Mouse (Mus musculus) neural tube, embryonic 15.5 days (tissue): Measurements from ENCODE around the gene Bcl2l12. TPM values are rescaled to one million over a fixed set of nuclear protein-coding genes. Genes with fewer than 3 reads are reported as not detected.

Experiments used
- ATAC-seq: fragments of 200-750 bp; cut with Nextera tagmentation; 2 replicates; pipeline ENCODE4 v1.8.0; 2017; ENCODE audit warnings: mild to moderate bottlenecking, moderate TSS enrichment, moderate library complexity; ENCODE audit not compliant: low FRiP score
- H3K27ac ChIP-seq: fragments of 300-500 bp; sonication (generic); replicated peaks from 2 replicates; pipeline ENCODE4 v1.5.1; 2015; ENCODE audit warnings: mild to moderate bottlenecking, inconsistent platforms
- H3K27me3 ChIP-seq: fragments of 300-500 bp; sonication (generic); replicated peaks from 2 replicates; pipeline ENCODE4 v1.6.1; 2015; ENCODE audit warnings: inconsistent platforms
- H3K36me3 ChIP-seq: fragments of 300-500 bp; sonication (generic); 2 replicates; pipeline ENCODE4 v1.6.1; 2015; ENCODE audit warnings: inconsistent platforms
- H3K4me1 ChIP-seq: fragments of 300-500 bp; sonication (generic); 2 replicates; pipeline ENCODE4 v1.6.1; 2015; ENCODE audit warnings: inconsistent platforms
- H3K4me2 ChIP-seq: fragments of 300-500 bp; sonication (generic); 2 replicates; pipeline ENCODE4 v1.6.1; 2015; ENCODE audit warnings: inconsistent platforms, mild to moderate bottlenecking, moderate library complexity
- H3K4me3 ChIP-seq: fragments of 300-500 bp; sonication (generic); replicated peaks from 2 replicates; pipeline ENCODE4 v1.5.1; 2015; ENCODE audit warnings: mild to moderate bottlenecking, inconsistent platforms
- H3K9ac ChIP-seq: fragments of 300-500 bp; sonication (generic); replicated peaks from 2 replicates; pipeline ENCODE4 v1.6.1; 2015; ENCODE audit warnings: mild to moderate bottlenecking, inconsistent platforms
- H3K9me3 ChIP-seq: fragments of 300-500 bp; sonication (generic); replicated peaks from 2 replicates; pipeline ENCODE4 v1.6.1; 2016; ENCODE audit warnings: inconsistent platforms
- WGBS: fragments of 180-500 bp; shearing (Covaris S2); methylation state at CpG from one replicate; pipeline ENCODE4 v1.1.7; 2015; ENCODE audit warnings: mixed read lengths; 5-methylcytosine and 5-hydroxymethylcytosine counted together
- polyA plus RNA-seq: library from polyadenylated mRNA; unstranded; fragments of >200 nt; fragmentation: Nextera tagmentation; extraction: Ambion mirVana; gene quantifications from 2 replicates; pipeline ENCODE4 v1.2.1, GENCODE M21; 2015

Bcl2l12 gene
- polyA plus RNA-seq, 1 experiment from 2014 or later = 9.8 TPM

DNA sequence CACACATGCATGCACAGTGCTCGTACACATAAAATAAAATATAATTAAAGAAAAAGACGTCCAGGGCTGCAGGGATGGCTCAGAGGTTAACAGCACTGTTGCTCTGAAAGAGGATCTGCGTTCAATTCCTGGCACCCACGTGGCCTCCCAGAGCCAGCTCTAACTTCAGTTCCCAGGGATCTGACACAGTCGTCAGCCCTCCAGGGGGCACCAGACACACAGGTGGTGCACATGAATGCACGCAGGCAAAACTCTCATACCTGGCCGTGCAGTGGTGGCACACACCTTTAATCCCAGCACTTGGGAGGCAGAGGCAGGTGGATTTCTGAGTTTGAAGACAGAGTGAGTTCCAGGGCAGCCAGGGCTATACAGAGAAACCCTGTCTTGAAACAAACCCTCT lies 32.5 kb downstream of the Bcl2l12 start:
- ATAC-seq = no peak
- Histone ChIP-seq H3K4me2 (no peak overlapping the region), H3K27ac (no peak overlapping the region), H3K27me3 (no peaks in the 10 kb centered on the region), H3K9me3 (no peaks in the 10 kb centered on the region), H3K9ac (no peak overlapping the region), H3K36me3 (peaks cover 66% of the 10 kb centered on the region), H3K4me1 (peaks cover 14% of the 10 kb centered on the region), H3K4me3 (no peak overlapping the region)
- 81% methylated on average over 7 of the region's 7 CpGs for whole genome bisulfite sequencing

DNA sequence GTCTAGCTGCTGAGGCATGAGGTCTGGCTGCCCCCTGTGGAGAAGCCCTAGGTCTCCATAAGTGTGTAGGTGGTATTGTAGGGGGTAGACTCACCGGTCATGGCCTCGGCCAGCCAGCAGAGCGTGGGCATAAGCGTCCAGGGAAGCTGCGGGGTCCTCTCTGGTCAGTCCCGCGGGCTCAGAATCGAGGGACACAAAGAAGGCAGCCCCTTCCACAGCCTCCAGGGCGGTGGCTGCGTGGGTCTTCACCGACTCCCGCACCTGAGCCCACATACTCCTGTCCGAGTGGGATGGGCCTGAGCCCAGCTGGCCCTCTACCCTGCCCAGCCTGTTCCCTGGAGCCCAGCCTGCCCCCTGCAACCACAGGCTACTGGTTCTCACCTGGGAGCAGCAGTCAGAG lies 33.5 kb downstream of the Bcl2l12 start:
- H3K4me3 ChIP-seq = no peak overlapping the region
- H3K27ac ChIP-seq = no peak overlapping the region
- peaks cover 5% of the 10 kb centered on the region for H3K4me1 ChIP-seq
- H3K27me3 ChIP-seq = no peaks in the 10 kb centered on the region
- no peak for ATAC-seq
- 92% methylated on average over 13 of the region's 13 CpGs for WGBS
- no peak overlapping the region for H3K9ac ChIP-seq
- H3K9me3 ChIP-seq = no peaks in the 10 kb centered on the region
- peaks cover 75% of the 10 kb centered on the region for H3K36me3 ChIP-seq
- no peak overlapping the region for H3K4me2 ChIP-seq

DNA sequence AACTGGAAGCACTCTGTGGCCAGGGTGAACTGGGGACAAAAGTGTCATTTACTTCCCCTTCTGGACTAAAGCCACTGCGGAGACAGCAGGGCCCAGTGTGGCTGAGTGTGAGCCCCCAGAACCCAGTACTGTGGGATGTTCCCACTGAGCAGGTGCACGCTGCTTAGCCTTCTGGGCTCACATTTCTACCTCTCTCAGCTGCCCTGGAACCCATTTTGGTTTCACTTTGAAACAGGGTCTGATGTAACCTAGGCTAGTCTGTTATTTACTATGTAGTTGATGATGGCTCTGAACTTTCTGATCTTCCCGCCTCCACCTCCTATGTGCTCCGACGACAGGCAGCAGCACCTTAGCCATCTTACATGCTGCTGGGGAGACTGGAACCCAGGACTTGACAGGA lies 35.7 kb downstream of the Bcl2l12 start:
- no peaks in the 10 kb centered on the region for H3K4me1 ChIP-seq
- 92% methylated on average over 5 of the region's 5 CpGs for WGBS
- H3K9me3 ChIP-seq = no peaks in the 10 kb centered on the region
- H3K36me3 ChIP-seq = peaks cover 82% of the 10 kb centered on the region
- no peak overlapping the region for H3K4me3 ChIP-seq
- H3K27me3 ChIP-seq = no peaks in the 10 kb centered on the region
- no peak overlapping the region for H3K27ac ChIP-seq
- ATAC-seq = no peak
- H3K9ac ChIP-seq = no peak overlapping the region
- H3K4me2 ChIP-seq = no peak overlapping the region

DNA sequence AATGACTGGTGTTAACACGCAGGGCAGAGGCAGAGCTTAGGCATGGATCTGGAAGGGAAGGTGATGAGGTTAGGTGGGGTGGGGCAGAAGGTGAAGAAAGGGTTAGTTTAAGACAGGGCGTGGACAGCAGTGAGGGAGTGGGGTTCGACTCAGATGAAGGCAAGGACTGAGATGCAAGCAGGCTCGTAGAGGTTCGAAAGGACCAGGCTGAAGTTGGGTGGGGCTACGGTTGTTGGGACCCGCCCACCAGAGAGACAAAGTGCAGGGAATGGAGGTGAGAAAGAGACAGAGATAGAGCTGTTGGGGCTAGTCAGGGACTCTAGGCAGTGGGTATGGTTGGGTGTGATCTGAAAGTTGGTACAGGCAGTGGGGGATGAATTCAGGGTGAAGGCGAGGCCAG lies 36.2 kb downstream of the Bcl2l12 start:
- Histone ChIP-seq H3K36me3 (peaks cover 79% of the 10 kb centered on the region), H3K4me3 (no peak overlapping the region), H3K9ac (no peak overlapping the region), H3K27me3 (no peaks in the 10 kb centered on the region), H3K27ac (no peak overlapping the region), H3K4me1 (peaks cover 4% of the 10 kb centered on the region), H3K9me3 (no peaks in the 10 kb centered on the region), H3K4me2 (no peak overlapping the region)
- WGBS = 87% methylated on average over 8 of the region's 8 CpGs
- no peak for ATAC-seq

DNA sequence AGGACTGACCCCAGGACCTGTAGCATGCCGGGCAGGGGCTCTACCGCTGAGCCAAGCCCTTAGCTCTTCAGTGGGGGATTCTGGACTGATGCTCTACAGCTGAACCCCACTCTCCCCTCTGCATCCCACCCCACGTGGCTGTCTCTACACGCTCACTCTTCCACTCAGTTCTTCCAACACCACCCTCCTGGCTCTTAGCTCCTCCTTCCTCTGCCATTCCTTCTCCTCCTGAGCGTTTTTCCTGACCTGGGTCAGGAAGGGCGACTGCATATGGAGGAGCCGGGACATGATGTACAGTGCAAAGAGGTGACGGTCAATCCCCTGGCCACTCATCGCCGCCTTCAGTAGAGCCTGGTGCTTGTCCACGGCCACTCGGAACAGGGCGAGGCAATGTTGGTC lies 38.0 kb downstream of the Bcl2l12 start:
- H3K36me3 ChIP-seq = peaks cover 63% of the 10 kb centered on the region
- peaks cover 4% of the 10 kb centered on the region for H3K4me1 ChIP-seq
- no peak for ATAC-seq
- H3K9me3 ChIP-seq = no peaks in the 10 kb centered on the region
- H3K27me3 ChIP-seq = no peaks in the 10 kb centered on the region
- H3K9ac ChIP-seq = no peak overlapping the region
- no peak overlapping the region for H3K27ac ChIP-seq
- no peak overlapping the region for H3K4me3 ChIP-seq
- 91% methylated on average over 13 of the region's 13 CpGs for WGBS
- no peak overlapping the region for H3K4me2 ChIP-seq

DNA sequence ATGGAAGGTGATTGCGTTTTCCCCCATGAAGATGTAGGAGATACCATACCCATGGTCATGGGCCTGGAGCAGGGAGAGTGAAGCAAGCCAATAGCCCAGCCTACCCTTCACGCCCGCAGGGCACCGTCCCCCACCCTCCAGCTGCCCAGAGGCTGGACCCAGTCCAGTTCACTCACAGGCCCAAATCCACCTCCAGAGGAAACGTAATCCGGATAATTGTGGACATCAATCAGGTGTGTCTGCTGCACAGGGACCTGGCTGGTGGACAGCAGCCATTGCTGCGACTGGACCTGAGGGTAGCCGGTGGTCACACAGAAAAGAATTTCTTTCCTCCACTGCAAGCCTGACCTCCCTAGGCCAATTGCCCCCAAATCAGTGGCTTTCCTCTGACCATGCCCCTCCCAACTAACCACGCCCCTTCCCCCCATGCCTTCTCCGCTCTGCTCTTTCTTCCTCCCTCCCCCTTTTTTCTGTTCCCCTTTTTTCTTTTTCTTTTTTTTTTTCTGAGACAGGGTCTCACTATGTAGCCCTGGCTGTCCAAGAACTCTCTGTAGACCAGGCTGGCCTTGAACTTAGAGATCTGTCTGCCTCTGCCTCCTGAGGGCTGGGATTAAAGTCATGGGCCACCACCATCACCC lies 38.5 kb downstream of the Bcl2l12 start:
- Histone ChIP-seq H3K36me3 (peaks cover 58% of the 10 kb centered on the region), H3K4me3 (no peak overlapping the region), H3K9me3 (no peaks in the 10 kb centered on the region), H3K9ac (no peak overlapping the region), H3K27me3 (no peaks in the 10 kb centered on the region), H3K4me1 (peaks cover 4% of the 10 kb centered on the region), H3K27ac (no peak overlapping the region), H3K4me2 (no peak overlapping the region)
- 89% methylated on average over 10 of the region's 10 CpGs for WGBS
- ATAC-seq = no peak

DNA sequence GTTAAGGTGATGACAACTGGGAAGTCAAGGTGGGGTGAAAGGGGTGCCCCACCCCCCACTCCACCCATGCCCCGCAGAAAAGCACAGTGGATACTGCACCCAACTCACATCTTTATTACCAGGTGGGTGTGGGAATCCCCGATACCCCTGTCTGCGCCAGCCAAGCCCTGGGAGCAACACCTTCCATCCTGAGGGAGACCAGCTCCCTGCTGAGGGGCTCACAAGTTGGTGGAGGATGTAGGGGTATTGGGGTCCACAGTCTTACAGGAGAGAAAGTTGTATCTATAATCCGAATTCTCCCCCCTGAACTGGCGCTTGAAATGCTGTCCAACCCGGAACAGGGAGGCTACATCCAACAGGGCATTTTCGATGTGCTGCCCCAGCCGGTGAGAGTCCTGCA lies 39.2 kb downstream of the Bcl2l12 start:
- Histone ChIP-seq H3K9me3 (no peaks in the 10 kb centered on the region), H3K27me3 (no peaks in the 10 kb centered on the region), H3K4me2 (no peak overlapping the region), H3K36me3 (peaks cover 53% of the 10 kb centered on the region), H3K27ac (no peak overlapping the region), H3K9ac (no peak overlapping the region), H3K4me1 (peaks cover 4% of the 10 kb centered on the region), H3K4me3 (no peak overlapping the region)
- no peak for ATAC-seq
- 90% methylated on average over 8 of the region's 8 CpGs for WGBS

DNA sequence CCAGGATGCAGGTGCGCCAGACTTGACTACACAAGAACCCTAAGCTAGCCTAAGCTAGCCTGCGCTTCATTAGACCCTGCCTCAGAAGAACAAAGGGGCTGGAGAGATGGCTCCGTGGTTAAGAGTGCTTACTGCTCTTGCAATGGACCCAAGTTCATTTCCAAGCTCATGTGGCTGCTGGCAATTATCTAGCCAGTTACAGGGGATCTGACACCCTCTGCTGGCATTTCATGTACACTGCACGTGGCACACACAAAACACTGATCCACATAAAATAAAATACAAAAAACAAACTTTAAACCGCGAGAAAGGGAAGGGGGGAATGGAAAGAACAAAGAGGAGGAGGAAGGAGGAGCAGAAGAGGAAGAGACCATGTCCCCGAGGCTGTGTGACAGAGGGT lies 40.3 kb downstream of the Bcl2l12 start:
- no peaks in the 10 kb centered on the region for H3K27me3 ChIP-seq
- H3K9ac ChIP-seq = no peak overlapping the region
- WGBS = 61% methylated on average over 7 of the region's 7 CpGs
- no peak for ATAC-seq
- H3K4me2 ChIP-seq = no peak overlapping the region
- H3K27ac ChIP-seq = peak overlapping the region; percentile 33; the same call in 1 of the 2 replicates
- no peaks in the 10 kb centered on the region for H3K9me3 ChIP-seq
- H3K36me3 ChIP-seq = peaks cover 44% of the 10 kb centered on the region
- no peak overlapping the region for H3K4me3 ChIP-seq
- peaks cover 5% of the 10 kb centered on the region for H3K4me1 ChIP-seq

DNA sequence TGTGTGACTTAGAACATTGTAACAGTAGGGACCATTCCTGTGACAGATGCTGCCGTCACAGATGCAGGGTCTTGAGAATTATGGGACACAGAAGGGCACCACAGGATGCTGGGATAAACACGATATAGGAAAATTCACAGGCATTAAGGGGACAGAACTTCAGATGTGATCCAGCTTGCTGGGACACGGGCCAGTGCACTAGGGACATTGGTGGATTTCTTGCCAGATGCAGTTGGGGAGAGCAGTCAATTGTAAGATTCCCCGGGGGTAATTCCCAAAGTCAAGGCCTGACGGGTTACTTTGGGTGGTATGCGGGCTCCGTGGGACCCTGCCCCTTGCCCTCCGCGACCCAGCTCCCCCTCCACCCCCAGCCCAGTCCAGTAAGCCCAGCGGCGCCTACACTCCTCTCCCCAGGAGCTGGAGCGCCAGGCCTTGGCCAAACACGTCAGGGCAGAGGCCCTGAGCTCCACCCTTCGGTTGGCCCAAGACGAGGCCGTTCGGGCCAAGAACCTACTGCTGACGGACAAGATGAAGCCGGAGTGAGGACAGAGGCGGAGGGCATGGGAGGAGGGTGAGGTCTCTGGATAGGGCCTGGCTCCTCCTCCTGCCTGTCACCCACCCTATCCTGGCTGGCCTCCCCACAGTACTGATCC lies 41.2 kb downstream of the Bcl2l12 start:
- WGBS = 67% methylated on average over 20 of the region's 20 CpGs
- H3K36me3 ChIP-seq = peaks cover 35% of the 10 kb centered on the region
- H3K9me3 ChIP-seq = no peaks in the 10 kb centered on the region
- H3K4me2 ChIP-seq = no peak overlapping the region
- peaks cover 14% of the 10 kb centered on the region for H3K4me1 ChIP-seq
- no peak overlapping the region for H3K4me3 ChIP-seq
- no peak overlapping the region; the same call in 1 of the 2 replicates for H3K9ac ChIP-seq
- H3K27ac ChIP-seq = peak overlapping the region; percentile 33
- ATAC-seq = no peak
- no peaks in the 10 kb centered on the region for H3K27me3 ChIP-seq

DNA sequence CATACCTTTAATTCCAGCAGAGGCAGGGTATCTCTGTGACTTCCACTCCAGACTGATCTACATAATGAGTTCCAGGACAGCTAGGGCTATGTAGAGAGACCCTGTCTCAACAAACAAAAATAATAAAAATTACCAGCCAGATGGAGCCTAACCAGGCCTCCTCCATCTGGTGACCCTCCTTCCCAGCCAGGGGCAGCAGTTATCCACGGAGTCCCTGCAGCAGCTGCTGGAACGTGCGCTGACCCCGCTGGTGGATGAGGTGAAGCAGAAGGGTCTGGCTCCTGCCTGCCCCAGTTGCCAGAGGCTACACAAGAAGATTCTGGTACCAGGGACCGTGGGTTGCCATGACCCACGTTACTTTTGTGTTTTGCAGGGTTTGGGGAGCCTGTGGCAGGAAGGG lies 42.2 kb downstream of the Bcl2l12 start:
- 55% methylated on average over 6 of the region's 6 CpGs for WGBS

DNA sequence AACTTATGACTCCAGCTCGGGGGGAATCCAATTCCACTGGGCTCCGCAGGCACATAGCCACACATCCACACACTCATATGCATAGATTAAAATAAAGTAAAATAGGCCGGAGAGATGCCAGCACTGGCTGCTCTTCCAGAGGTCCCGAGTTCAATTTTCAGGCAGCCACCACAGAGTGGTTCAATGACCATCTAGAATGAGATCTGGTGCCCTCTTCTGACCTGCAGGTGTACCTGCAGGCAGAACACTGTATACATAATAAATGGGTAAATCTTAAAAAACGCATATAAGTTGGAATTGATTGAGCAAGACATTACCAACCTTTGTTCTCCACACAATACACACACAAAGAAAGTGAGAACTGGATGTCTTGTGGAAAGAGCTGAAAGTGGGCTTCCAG lies 42.9 kb downstream of the Bcl2l12 start:
- Histone ChIP-seq H3K9me3 (no peaks in the 10 kb centered on the region), H3K4me1 (peaks cover 23% of the 10 kb centered on the region), H3K27ac (no peak overlapping the region), H3K27me3 (peaks cover 15% of the 10 kb centered on the region), H3K4me3 (no peak overlapping the region), H3K4me2 (no peak overlapping the region), H3K9ac (no peak overlapping the region), H3K36me3 (peaks cover 19% of the 10 kb centered on the region)
- no peak for ATAC-seq
- 51% methylated on average over 5 of the region's 5 CpGs for WGBS

More for the DNA sequence above, 42.2 kb downstream of the Bcl2l12 start:
- Histone ChIP-seq H3K4me1 (peaks cover 23% of the 10 kb centered on the region), H3K36me3 (peaks cover 25% of the 10 kb centered on the region), H3K9me3 (no peaks in the 10 kb centered on the region), H3K27ac (0 out of 2 replicates have a peak overlapping the region, but pooled peaks have one; percentile 9), H3K4me2 (no peak overlapping the region), H3K27me3 (peaks cover 9% of the 10 kb centered on the region), H3K9ac (no peak overlapping the region), H3K4me3 (no peak overlapping the region)
- no peak for ATAC-seq

DNA sequence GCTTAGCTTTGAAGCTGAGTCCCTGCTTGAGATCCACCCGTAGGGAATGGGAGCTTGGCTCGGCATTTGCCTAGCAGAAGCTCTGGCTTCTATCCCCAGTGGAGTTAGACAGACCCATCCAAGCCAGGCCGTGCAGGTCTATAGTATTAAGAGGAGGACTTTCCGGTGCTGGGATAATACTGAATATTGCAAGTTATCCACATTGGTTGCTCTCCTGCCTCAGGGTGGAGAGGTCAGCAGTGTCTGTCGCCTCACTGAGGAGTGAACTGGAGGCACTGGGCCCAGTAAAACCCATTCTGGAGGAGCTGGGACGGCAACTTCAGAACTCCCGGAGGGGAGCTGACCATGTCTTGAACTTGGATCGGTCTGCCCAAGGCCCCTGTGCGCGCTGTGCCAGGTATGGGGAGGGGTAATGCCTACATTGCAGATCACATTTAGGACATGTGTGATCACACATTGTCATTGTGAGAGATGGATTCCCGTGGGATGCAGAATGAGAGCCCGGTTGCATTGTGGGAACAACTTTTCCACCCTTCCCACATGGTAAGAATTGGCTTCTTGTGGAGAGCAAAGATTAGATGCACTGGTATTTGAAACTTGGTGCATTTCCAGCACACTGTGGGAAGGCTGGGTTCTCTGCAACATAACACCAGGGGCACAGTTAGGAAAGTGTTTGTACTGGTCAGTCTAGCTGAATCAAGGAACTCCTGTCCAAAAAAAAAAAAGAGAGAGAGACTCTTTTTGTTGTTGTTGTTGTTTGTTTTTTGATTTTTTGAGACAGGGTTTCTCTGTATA lies 44.2 kb downstream of the Bcl2l12 start:
- Histone ChIP-seq H3K27ac (no peak overlapping the region), H3K4me3 (no peak overlapping the region), H3K9me3 (no peaks in the 10 kb centered on the region), H3K4me1 (peaks cover 23% of the 10 kb centered on the region), H3K36me3 (peaks cover 9% of the 10 kb centered on the region), H3K9ac (no peak overlapping the region), H3K4me2 (no peak overlapping the region), H3K27me3 (peaks cover 26% of the 10 kb centered on the region)
- no peak for ATAC-seq
- 80% methylated on average over 12 of the region's 12 CpGs for WGBS
